Mouse (Mus musculus) monocyte, adult 2 months (primary cell): Measurements from ENCODE around the gene Megf11.

Source experiments
- DNase-seq, 2 experiments: peaks; one replicate each; pipeline ENCODE4 v3.0.0; 2022; ENCODE audit warnings: low spot score in 2 of 2, low read depth in 1 of 2

Megf11 gene

DNA sequence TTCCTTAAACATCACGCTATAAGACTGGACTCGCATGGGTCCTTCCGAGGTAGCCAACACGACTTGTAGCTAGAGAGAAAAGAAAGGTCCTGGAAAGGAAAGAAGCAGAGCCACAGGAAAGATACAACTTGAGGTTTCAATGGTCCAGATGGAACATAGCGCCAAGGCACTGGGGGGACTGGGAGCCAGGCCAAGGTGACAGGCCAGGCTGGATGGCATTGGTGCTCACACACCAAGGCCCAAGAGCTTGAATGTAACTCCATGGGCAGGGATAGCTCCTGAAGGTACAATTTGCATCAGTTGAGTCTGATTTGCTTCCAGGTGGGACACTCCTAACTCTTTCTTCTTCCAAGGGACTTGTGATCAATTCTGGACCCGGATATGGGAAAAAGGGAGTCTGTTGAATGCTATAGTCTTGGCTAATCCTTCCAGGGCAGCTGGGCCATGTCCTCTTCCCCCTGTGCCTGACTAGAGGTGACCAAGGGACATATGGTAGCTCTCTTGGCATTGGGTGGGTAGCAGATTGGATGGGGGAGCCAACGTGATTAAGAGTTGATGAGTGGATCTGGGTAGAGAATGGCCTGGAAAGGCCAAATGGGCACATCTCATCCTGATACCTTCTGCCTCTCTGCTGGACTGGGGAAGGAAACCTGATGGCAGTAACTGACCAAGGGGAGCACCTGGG lies 172.6 kb downstream of the Megf11 start:
- DNase-seq: no peak

DNA sequence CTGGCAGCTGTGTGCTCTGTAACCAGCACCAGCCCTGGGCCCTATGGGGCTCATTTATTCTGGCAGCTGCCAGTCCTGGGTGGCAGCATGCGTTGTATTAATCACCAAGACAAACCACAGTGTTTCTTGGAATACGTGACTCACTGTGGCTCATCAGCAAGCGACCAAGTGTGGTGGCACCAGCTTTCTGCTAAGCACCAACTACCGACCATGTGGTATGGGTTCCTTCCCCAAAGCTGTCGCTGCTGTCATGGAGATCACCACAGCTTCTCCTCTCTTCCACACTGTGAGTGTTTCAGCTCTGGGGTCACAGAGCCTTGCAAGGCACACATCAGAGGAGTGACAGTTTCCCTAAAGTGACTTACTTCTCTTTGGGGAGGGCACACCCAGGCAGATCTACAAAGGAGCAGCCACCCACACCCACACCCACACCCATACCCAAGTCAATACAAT lies 178.9 kb downstream of the Megf11 start:
- peak; percentile 27 to 48 for DNase-seq

DNA sequence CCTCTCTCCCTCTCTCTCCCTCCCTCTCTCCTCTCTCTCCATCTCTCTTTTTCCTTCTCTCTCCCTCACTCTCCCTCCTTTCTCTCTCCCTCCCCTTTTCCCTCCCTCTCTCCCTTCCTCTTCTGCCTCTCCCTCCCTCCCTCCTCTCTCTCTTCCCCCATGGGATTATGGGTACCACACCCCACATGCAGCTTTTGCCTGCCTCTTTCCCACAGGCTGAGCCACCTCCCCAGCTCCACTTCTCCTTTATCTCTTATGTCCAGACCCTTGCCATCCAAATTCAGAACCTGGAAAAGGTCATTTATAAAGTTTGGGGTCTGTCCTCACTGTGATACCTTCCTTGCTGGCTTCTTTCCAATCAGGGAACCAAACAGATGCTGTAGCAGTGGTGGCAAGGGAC lies 180.5 kb downstream of the Megf11 start:
- DNase-seq: no peak

DNA sequence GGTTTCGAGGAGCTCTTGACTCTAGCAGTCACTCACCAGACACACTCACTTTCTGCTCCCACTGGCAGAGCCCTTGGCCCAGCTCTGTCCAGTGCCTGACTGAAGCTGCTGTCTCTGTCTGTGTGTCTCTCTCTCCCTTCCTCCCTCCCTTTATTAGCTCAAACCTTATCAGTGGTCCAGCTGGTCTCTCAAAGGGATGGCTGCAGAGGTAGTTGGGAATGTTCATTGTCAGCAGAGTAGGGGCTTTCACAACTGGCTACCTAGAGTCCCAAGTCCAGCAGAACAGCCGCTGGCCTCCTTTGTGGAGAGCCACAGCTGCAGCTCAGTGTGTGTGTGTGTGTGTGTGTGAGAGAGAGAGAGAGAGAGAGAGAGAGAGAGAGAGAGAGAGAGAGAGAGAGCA lies 180.9 kb downstream of the Megf11 start:
- no peak for DNase-seq

DNA sequence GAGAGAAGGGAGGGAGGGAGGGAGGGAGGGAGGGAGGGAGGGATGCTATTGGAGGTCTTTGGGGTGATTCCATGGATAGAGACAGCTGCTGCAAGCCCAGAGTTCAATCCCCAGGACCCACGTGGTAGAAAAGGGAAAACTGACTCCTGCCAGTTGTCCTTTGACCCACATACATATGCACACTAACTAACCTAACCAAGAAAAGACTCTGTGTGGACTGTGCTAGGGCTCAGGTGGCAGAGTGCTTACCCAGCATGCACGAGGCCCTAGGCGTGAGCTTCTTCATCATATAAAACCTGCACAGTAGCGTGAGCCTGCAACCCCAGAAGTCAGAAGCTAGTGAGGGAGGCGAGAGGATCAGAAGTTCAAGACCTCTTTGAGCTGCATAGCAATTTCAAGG lies 182.1 kb downstream of the Megf11 start:
- DNase-seq: no peak

DNA sequence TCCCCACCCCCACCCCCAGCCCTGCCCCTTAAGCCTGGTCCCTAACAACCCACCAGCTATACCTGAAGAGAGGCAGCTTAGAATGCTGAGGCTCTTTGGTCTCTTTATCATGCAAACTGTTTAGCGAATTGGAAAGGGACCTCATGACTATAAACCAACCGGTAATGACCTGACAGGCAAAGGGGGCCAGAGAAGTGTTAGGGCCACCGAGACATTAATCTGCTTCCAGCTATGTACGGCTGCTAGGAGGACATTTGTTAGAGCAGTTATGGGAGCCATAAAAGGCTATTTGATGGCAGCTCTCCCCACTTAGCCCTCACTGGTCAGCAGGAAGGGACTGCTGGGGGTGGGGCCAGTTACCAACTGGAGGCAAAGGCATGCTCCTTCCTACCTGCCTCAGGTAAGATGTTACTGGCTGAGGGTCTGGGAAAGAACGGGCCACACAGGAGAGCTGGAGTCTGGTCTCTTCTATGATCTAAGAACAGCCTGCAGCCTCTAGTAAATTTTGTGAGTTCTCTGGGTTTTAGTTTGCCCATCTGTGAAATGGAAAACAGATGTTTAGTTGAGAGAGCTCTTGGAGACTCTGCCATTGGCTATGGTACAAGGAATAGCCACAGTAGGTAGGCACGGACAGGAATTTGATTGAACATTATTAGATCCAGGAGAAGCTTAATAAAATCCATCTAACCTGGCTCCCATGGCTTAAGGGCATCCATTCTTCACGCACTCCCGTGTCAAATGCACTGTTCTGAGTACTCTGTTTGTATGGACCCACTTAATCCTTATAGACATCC lies 183.2 kb downstream of the Megf11 start:
- DNase-seq: no peak

DNA sequence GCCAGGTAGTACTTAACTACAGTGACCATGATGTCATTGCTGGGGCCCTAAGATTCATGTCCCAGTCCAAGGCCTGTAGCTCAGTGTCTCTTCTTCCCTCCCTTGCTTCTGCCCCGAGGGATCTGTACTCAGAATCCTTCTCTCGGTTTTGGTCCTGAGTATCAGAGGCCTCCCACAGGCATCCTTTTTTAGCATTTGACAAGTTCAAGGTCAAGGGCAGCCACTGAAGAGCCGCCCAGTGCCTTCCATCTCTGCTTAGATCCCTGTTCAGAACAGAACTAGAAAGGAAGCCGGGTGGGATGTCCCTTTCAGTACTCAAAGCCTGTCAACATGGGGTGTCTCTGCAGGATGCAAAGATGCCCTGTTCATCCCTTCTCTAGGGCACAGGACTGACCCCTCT lies 185.0 kb downstream of the Megf11 start:
- no peak for DNase-seq

DNA sequence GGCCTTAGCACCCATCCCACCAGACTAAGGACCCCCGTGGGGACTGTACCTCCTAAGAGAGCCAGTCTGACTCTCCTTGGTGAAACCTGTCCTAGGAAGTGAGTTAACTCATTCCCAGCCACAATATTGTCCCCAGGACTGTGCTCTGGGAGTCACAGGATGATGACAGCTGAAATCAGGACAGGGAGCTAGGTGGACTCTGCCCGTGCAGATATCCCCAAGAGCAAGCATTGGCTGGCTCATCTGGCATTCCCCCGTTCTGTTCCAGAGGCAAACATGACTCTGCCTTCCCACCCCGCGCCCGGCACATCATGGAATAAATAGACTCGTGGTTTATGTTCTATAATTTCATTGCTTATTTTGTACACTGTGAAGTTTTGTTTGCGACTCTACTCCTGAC lies 185.7 kb downstream of the Megf11 start:
- DNase-seq: no peak

DNA sequence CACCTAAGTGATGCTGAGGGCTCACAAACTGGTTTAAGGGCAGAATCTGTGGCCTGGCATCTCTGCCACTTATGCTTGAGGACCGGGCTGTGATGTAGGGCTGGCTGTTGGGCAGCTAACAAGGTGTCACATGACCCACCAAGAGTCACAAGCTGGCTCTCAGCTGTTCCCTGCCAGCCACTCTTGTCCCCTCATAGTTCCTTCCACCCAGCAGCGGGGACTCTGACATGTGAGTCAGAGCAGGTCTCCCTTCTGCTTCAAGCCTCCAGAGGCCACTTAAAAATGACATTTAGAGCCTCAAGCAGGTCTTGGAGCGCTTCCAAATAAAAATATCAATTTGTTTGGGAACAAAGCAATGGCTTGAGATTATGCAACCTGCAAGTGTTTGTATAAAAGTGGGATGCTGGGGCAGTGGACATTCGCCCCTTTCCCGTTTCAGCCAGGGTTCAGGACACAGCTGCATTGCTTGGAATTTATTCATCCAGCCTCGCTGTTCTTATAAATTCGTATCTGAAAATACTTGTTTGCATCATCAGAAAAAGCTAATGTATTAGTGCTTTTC lies 187.3 kb downstream of the Megf11 start:
- no peak for DNase-seq

DNA sequence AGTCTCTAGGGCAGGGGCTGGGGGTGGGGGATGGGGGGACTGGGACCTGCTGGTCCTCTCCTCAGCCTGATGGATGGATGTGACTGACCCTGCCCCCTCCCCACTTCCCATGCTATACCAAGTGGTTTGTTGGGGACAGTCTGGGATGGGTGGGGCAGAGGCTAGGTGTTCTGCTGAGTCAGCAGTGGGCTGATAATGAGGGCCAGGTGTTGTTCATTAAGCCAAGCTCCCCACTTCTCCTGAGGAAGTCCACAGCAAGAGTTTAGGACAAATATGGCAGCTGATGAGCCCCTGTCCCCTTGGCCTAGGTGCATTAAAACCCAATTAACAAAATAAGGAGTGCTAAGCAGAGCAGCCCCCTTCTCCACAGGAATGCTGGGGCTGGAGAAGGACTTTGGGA lies 190.2 kb downstream of the Megf11 start:
- DNase-seq: no peak

DNA sequence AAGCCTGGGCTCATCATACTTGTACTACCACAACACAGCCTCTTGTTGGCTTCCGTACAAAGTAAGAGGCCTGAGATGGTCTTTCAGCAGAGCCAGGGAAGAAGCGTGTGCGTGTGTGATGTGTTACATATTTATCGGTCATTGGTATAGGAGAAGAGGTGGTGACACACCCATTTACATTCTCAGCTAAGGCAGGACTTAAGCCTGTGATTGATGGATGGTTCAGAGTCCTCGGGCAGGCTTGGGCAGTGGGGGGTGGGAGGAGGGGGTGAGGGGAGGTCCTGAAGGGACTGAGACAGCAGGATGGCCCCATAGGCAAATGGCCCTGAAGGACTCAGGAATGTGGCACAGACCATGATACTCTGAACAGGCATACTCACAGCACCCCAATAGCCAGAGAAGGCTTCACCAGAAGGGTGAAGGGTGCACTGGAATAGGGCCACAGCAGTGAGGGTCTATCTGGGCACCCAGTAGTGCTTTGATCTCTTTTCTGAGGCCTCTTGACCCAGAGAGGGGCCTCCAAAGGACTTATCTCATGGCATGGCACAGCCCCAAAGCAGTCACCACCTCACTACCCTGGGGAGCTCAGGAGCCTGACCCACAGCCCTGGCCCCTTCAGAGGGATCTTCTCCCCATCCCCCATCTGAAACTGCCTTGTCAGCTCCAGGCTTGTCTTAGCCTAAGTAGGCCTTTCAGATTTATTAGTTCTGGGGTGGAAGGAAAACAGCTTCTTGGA lies 190.9 kb downstream of the Megf11 start:
- no peak for DNase-seq

DNA sequence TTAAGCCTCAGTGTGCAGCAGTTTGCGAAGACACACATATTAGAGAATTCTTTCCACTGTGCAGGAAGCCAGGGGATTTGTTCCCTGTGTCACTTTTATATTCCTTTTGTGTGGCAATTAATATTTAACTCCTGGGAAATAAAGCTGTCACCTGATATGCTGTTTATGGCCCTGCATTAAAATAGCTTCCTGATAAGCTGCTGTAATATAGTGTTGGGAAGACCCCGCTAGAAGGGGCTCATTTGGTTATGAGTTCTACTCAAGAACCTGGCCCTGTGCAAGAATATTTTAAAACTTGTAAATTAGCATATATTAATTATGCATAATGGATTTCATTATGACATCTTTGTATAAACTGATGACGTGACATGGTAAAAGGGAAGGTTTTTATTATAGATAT lies 191.7 kb downstream of the Megf11 start:
- DNase-seq: no peak

DNA sequence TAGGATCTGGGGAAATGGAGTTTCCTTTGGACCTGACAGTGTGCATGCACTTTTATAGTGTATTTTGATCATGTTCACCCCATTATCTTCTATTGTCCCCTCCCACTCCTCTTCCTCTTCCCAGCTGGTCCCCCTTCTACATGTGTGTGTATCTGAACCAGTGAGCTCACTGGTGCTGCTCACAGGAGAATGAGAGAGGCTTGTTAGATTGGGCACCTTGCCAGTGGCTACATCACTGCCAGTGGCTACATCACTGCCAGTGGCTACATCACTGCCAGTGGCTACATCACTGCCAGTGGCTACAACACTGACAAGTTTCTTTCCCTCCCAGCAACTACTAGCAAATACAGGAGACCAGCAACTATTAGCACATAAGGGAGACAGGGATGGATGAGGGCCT lies 192.6 kb downstream of the Megf11 start:
- no peak for DNase-seq

DNA sequence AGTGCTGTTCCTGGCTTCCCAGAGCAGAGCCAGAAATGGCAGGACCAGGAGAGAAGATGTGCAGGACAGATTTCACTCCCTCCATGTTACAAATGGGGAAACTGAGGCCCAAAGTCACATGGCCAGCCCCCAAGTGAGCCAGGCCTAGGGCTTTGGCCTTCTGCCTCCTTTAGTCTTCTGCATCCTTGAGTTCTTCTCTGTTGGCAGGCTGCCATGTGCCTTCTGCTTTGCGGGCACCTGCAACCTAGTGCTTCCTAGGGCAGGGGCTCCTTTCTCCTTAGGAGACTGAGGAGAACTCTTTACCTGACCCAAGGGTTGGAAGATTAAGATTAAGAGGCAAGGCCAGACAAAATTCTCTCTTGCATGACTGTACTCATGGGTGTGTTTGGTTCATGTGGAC lies 193.9 kb downstream of the Megf11 start:
- DNase-seq: no peak

DNA sequence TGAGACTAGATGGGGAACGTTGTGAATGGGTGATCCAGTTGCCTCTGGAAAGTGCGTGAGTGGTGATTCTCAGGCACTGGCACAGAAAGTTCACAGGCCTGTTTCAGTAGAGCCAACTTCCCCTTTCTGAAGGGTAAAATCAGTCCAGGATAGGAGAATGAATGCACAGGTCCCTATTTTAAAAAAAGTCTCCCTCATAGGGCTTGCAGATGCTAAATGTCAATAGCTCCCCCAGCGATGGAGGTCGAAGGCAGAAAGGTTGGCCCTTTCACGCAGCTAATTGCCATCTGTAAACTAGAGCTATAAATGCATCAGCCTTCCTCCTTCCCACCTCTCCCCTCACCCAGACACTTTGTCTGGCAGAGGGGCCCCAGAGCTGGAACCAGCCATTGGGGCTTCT lies 200.9 kb downstream of the Megf11 start:
- DNase-seq: no peak

DNA sequence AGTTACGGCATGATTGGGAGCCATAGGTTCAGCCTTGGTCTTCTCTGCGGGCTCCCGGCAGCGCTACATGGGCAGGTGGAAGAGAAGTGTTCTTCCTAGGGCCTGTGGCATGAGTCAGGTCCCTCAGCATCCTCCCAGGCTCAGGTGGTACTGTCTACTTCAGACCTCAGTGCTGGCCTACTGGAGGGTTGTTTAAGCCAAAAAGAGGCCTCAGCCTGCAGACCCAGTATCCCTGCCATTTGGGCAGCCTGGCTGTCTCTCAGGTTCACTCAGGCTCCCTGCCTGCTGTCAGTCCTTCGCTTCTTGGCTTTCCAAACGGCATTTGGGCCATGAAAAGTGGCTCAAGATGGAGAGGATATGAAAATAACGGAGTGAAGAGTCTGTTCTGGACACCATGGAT lies 202.6 kb downstream of the Megf11 start:
- DNase-seq: no peak

DNA sequence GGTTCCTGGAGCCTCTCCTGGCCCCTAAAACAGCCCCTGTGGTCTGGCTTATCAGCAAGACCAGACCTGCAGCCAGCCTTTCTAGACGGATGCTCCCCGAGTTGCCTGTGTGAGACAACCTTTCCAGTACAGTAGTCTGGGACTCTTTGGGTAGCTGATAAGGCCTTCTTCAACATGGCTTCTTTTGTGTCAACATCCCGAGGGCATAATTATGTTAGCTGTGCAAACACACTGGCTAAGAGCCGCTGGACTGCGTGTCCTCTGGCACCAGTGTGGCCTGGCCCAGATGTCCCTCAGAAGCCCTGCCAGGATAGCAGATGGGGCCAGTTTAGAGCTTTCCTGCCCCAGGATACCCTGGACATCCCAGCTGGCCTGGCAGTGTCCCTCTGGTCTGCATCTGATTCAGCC lies 205.2 kb downstream of the Megf11 start:
- no peak for DNase-seq

DNA sequence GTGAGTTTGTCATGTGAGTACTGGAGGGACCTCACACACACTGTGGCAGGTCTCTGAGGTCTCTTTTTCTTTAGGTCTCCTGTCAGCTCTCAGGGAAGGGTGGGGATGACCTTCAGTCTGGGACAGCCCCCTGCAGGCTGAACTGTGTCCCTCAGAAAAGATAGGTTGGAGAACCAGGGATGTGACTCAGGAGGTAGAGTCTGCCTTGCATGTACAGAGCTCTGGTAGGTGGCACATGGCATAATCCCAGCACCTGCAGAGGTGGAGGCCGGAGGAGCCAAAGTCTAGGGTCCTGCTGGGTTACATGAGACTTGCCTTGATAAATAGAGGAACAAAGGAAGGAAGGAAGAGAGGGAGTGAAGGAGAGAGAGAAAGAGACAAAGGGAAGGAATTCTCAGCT lies 206.0 kb downstream of the Megf11 start:
- DNase-seq: no peak

DNA sequence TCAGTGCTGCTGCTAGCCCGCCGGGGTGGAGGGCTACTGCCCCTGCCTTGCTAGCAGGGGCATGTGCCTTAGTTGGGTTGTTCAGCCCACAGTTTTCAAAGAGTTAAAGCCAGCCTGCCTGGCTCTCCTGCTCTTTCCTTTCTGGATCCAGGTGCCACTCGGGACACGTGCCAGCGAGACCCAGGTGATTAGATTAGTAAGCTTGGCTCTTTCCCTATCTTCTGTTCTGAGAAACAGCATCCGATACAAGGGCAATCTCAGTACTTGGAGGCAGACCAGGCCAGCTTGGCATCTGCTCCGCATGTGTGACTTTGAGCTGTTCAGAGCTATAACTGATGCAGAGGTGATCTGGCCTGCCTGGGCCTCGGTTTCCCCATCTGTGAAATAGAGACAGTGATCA lies 209.0 kb downstream of the Megf11 start:
- no peak for DNase-seq

DNA sequence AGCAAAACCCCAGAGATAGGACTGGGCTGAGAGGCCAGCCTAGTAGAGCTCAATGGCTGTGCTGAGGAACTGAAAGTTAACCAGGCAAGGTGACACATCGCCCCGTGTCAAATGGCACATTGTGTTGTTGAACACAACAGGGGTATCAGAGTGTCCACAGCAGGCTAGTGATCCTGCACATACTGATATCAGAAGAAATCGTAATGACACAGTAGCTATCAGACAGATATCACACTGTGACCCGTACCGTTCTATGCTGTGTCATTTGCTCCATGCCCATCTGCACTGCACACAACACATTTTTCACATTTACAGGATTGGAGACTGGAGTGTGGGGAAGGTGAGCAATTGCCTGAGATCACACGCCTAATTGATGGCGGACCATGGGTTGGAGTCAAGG lies 213.0 kb downstream of the Megf11 start:
- no peak for DNase-seq

DNA sequence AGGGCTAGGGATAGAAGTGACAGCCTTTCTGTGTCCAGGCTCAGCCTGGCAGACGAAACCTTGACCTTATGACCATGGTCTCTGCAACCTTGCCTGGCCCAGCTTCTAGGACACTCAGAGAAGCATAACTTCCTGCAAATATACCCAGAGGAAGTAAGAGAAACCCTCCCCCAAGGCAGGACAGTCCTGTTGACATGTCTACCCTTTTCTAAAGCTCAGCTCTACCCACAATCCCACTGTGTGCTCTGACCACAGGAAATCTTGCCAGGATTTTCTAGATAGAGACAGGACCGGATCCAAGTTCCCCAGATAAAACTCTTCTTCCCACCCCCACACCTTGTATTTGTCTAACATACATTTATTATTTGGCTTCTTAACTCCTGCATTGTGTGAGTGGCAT lies 215.3 kb downstream of the Megf11 start:
- no peak for DNase-seq

DNA sequence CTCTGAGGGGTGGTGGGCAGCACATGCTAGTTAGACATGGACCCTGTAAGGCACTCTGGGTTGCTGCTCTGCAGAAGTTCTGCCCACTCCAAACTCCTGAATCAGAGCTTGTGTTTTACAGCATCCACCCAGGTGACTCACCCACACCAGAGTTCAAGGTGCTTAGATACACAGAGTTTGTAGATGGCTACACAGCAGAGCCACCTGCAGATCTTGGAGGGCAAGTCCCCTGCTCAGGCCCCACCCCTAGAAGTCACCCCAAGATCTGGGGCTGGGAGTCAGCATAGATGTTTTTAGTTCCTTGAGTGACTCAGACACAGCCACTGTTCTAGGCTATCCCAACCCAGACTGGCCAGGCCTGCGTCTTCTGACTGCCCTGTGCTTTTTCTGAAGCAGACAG lies 217.5 kb downstream of the Megf11 start:
- DNase-seq: no peak
